Mouse (Mus musculus): ENCODE measurements around the gene Atp6v1g3. TPM values are rescaled to one million over a fixed set of nuclear protein-coding genes. Genes with fewer than 3 reads are reported as not detected.

Gene Atp6v1g3
- total and polyA plus RNA-seq, 3 experiments = not detected

DNA sequence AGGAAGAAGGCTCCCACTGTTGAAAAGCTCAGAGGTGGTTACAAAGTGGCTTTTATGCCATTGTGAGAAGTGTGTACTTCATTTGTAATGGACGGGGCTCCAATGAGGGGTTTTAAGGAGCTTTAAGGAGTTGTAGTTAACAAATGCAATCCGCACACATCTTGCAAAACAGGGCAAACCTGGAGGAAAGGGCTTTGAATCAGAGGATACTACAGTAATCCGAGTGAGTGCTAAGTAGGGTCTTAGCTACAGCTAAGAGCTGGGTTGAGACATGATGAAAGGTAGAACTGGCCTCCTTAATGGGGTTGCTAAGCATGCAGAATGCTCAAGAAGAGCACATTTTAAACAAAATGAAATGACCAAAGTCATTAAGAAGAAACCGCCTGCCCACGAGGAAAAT, 20.9 kb downstream of the Atp6v1g3 start:
- Histone ChIP-seq H3K79me2 (ENCODE audit: control insufficient read depth, insufficient read depth, low read length, poor library complexity) (no peaks in the 10 kb centered on the region), H3K36me3 (ENCODE audit: control insufficient read depth in 1 of 2, insufficient read depth in 2 of 2, low read length in 2 of 2) (no peaks in the 10 kb centered on the region), H3K27me3 (ENCODE audit: control insufficient read depth in 1 of 2, insufficient read depth in 2 of 2, low read length in 2 of 2) (no peaks in the 10 kb centered on the region), H3K9me3 (replicated peaks; ENCODE audit: insufficient read depth, low read length) (no peaks in the 10 kb centered on the region), H3K27ac (ENCODE audit: control insufficient read depth, low read depth, low read length) (no peak overlapping the region), H3K9ac (ENCODE audit: control insufficient read depth, low read depth, low read length, poor library complexity, severe bottlenecking) (no peak overlapping the region), H3K4me1 (ENCODE audit: control insufficient read depth in 1 of 2, insufficient read depth in 2 of 2, low read length in 2 of 2) (no peaks in the 10 kb centered on the region), H3K4me3 (ENCODE audit: control insufficient read depth in 1 of 2, insufficient read depth in 1 of 2, low read depth in 2 of 2, low read length in 2 of 2) (no peak overlapping the region)
- no peak for TF ChIP-seq NRF1 (IDR thresholded peaks at IDR 0.05; ENCODE audit: insufficient read depth, low read depth, low read length, poor library complexity, severe bottlenecking)
- TF ChIP-seq ETS1 (IDR thresholded peaks at IDR 0.05; ENCODE audit: low read depth, low read length) = no peak
- no peak for TF ChIP-seq MYB (IDR thresholded peaks at IDR 0.05; ENCODE audit: low read depth, low read length)
- TF ChIP-seq TCF12 (IDR thresholded peaks at IDR 0.05; ENCODE audit: low read depth, low read length) = no peak
- TF ChIP-seq SIN3A (IDR thresholded peaks at IDR 0.05; ENCODE audit: low read length) = no peak
- no peak for DNase-seq (ENCODE audit: low read depth, low spot score)

DNA sequence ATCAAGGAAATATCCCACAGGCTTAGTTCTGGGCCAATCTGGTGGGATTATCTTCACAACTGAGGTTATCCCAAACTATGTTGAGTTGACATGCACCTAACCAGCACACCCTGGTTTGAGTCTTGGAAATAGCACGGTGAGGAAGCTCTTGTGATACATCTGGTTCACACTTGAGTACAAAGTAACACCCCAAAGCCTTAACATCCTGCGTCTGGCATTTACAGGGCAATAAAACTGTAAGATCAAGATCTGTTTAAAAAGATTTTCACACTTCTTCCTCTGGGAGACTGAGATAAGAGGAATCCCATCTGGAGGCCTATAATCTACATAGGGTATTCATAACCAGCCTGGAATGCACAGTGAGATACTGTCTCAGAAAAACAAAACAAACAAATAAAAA, 24.6 kb downstream of the Atp6v1g3 start:
- no peak overlapping the region for H3K9ac ChIP-seq (ENCODE audit: control insufficient read depth, low read depth, low read length, poor library complexity, severe bottlenecking)
- no peak for DNase-seq (ENCODE audit: low read depth, low spot score)
- H3K4me1 ChIP-seq (ENCODE audit: control insufficient read depth in 1 of 2, insufficient read depth in 2 of 2, low read length in 2 of 2) = no peaks in the 10 kb centered on the region
- H3K27ac ChIP-seq (ENCODE audit: control insufficient read depth, low read depth, low read length) = no peak overlapping the region
- no peaks in the 10 kb centered on the region for H3K36me3 ChIP-seq (ENCODE audit: control insufficient read depth in 1 of 2, insufficient read depth in 2 of 2, low read length in 2 of 2)
- H3K9me3 ChIP-seq (replicated peaks; ENCODE audit: insufficient read depth, low read length) = no peaks in the 10 kb centered on the region
- TF ChIP-seq ZC3H11A (IDR thresholded peaks at IDR 0.05; ENCODE audit: low read depth, low read length) (no peak), EP300 (IDR thresholded peaks at IDR 0.05; ENCODE audit: low read depth in 1 of 2, low read length in 2 of 2) (no peak), POLR2A (IDR thresholded peaks at IDR 0.05; ENCODE audit: control insufficient read depth in 1 of 2, insufficient read depth in 1 of 2, low read depth in 1 of 2, low read length in 2 of 2, poor library complexity in 1 of 2) (no peak), MAZ (IDR thresholded peaks at IDR 0.05; ENCODE audit: low read depth, low read length) (no peak), NRF1 (IDR thresholded peaks at IDR 0.05; ENCODE audit: insufficient read depth, low read depth, low read length, poor library complexity, severe bottlenecking) (no peak), TAL1 (IDR thresholded peaks at IDR 0.05; ENCODE audit: low read length) (no peak), TCF12 (IDR thresholded peaks at IDR 0.05; ENCODE audit: low read depth, low read length) (no peak), SIN3A (IDR thresholded peaks at IDR 0.05; ENCODE audit: low read length) (no peak), NELFE (IDR thresholded peaks at IDR 0.05; ENCODE audit: low read depth, low read length) (no peak), ZNF384 (IDR thresholded peaks at IDR 0.05; ENCODE audit: low read depth, low read length) (no peak), RCOR1 (IDR thresholded peaks at IDR 0.05; ENCODE audit: low read depth, low read length) (no peak), MYC (IDR thresholded peaks at IDR 0.05; ENCODE audit: low read depth, low read length) (no peak), KAT2A (conservative IDR thresholded peaks at IDR 0.05; ENCODE audit: low read depth, low read length) (no peak), ZKSCAN1 (IDR thresholded peaks at IDR 0.05; ENCODE audit: low read depth, low read length) (no peak), TBP (IDR thresholded peaks at IDR 0.05; ENCODE audit: low read depth, low read length) (no peak), CHD1 (IDR thresholded peaks at IDR 0.05; ENCODE audit: low read depth, low read length) (no peak), USF1 (IDR thresholded peaks at IDR 0.05; ENCODE audit: low read depth, low read length) (no peak)
- no peak overlapping the region for H3K4me3 ChIP-seq (ENCODE audit: control insufficient read depth in 1 of 2, insufficient read depth in 1 of 2, low read depth in 2 of 2, low read length in 2 of 2)
- H3K79me2 ChIP-seq (ENCODE audit: control insufficient read depth, insufficient read depth, low read length, poor library complexity) = no peaks in the 10 kb centered on the region
- H3K27me3 ChIP-seq (ENCODE audit: control insufficient read depth in 1 of 2, insufficient read depth in 2 of 2, low read length in 2 of 2) = no peaks in the 10 kb centered on the region

Measured in MEL (cell line).